Mouse (Mus musculus) MEL (cell line): ENCODE data around the gene Tspan18. TPM values are rescaled to one million over a fixed set of nuclear protein-coding genes. Genes with fewer than 3 reads are reported as not detected.

Experiments used
- DNase-seq: peaks from one replicate; pipeline ENCODE4 v3.0.0; 2011; ENCODE audit warnings: low read depth, low spot score
- H3K27ac ChIP-seq: 2 replicates; pipeline ENCODE4 v1.5.1; 2012; ENCODE audit warnings: low read depth, mild to moderate bottlenecking, control low read depth, low read length, moderate library complexity; ENCODE audit not compliant: control insufficient read depth
- H3K27me3 ChIP-seq, 2 experiments: fragments of 150-350 bp in 1 of 2; sonication (generic) in 1 of 2; 2 replicates each; pipeline ENCODE4 v1.6.1; 2012; ENCODE audit warnings: low read length in 2 of 2, mild to moderate bottlenecking in 2 of 2, improper control_type of control experiment in 1 of 2, moderate library complexity in 1 of 2; ENCODE audit not compliant: insufficient read depth in 2 of 2, control insufficient read depth in 1 of 2
- H3K36me3 ChIP-seq, 2 experiments: 2 replicates each; pipeline ENCODE4 v1.6.1; 2012 to 2014; ENCODE audit warnings: low read length in 2 of 2, improper control_type of control experiment in 1 of 2, inconsistent platforms in 1 of 2, mild to moderate bottlenecking in 1 of 2; ENCODE audit not compliant: insufficient read depth in 2 of 2, control insufficient read depth in 1 of 2
- H3K4me1 ChIP-seq, 2 experiments: fragments of 150-350 bp in 1 of 2; sonication (generic) in 1 of 2; 2 replicates each; pipeline ENCODE4 v1.6.1; 2012; ENCODE audit warnings: low read length in 2 of 2, improper control_type of control experiment in 1 of 2, mild to moderate bottlenecking in 1 of 2; ENCODE audit not compliant: insufficient read depth in 2 of 2, control insufficient read depth in 1 of 2
- H3K4me3 ChIP-seq, 2 experiments: fragments of 150-350 bp in 1 of 2; sonication (generic) in 1 of 2; 2 replicates each; pipeline ENCODE4 v1.5.1; 2012; ENCODE audit warnings: low read depth in 2 of 2, low read length in 2 of 2, mild to moderate bottlenecking in 2 of 2, moderate library complexity in 2 of 2, control low read depth in 1 of 2, improper control_type of control experiment in 1 of 2; ENCODE audit not compliant: control insufficient read depth in 1 of 2, insufficient read depth in 1 of 2
- H3K79me2 ChIP-seq: 2 replicates; pipeline ENCODE4 v1.6.1; 2012; ENCODE audit warnings: mild to moderate bottlenecking, low read length, moderate library complexity; ENCODE audit not compliant: control insufficient read depth, poor library complexity, insufficient read depth
- H3K9ac ChIP-seq: 2 replicates; pipeline ENCODE4 v1.6.1; 2012; ENCODE audit warnings: low read depth, mild to moderate bottlenecking, control low read depth, low read length, moderate library complexity; ENCODE audit not compliant: control insufficient read depth, poor library complexity, severe bottlenecking
- H3K9me3 ChIP-seq: fragments of 150-350 bp; sonication (generic); replicated peaks from 2 replicates; pipeline ENCODE4 v1.6.1; 2012; ENCODE audit warnings: mild to moderate bottlenecking, low read length, improper control_type of control experiment, moderate library complexity; ENCODE audit not compliant: insufficient read depth
- CHD2 ChIP-seq: IDR thresholded peaks from 2 replicates; pipeline ENCODE4 v1.6.1; 2011; ENCODE audit warnings: low read length, improper control_type of control experiment
- CTCF ChIP-seq, 3 experiments: IDR thresholded peaks in 2 of 3; conservative IDR thresholded peaks in 1 of 3; 2 replicates each; pipeline ENCODE4 v1.5.1; 2011 to 2012; ENCODE audit warnings: low read length in 3 of 3, low read depth in 2 of 3, mild to moderate bottlenecking in 2 of 3, improper control_type of control experiment in 1 of 3, inconsistent platforms in 1 of 3, mixed read lengths in 1 of 3, moderate library complexity in 1 of 3; ENCODE audit not compliant: control insufficient read depth in 1 of 3, insufficient read depth in 1 of 3, poor library complexity in 1 of 3, severe bottlenecking in 1 of 3
- EP300 ChIP-seq, 2 experiments: IDR thresholded peaks; 2 replicates each; pipeline ENCODE4 v1.6.1; 2011; ENCODE audit warnings: improper control_type of control experiment in 2 of 2, low read length in 2 of 2, low read depth in 1 of 2, mild to moderate bottlenecking in 1 of 2
- ETS1 ChIP-seq: IDR thresholded peaks from 2 replicates; pipeline ENCODE4 v1.6.1; 2012; ENCODE audit warnings: low read depth, mild to moderate bottlenecking, inconsistent platforms, low read length, improper control_type of control experiment, moderate library complexity
- GATA1 ChIP-seq: IDR thresholded peaks from 2 replicates; pipeline ENCODE4 v1.6.1; 2011; ENCODE audit warnings: low read depth, low read length, improper control_type of control experiment
- MXI1 ChIP-seq: IDR thresholded peaks from 2 replicates; pipeline ENCODE4 v1.6.1; 2011; ENCODE audit warnings: mild to moderate bottlenecking, low read depth, low read length, improper control_type of control experiment
- MYB ChIP-seq: IDR thresholded peaks from 2 replicates; pipeline ENCODE4 v1.6.1; 2011; ENCODE audit warnings: mild to moderate bottlenecking, low read depth, low read length, improper control_type of control experiment
- MYC ChIP-seq: IDR thresholded peaks from 2 replicates; pipeline ENCODE4 v1.6.1; 2011; ENCODE audit warnings: low read depth, mild to moderate bottlenecking, low read length, improper control_type of control experiment, moderate library complexity
- NELFE ChIP-seq: IDR thresholded peaks from 2 replicates; pipeline ENCODE4 v1.6.1; 2011; ENCODE audit warnings: low read depth, low read length, improper control_type of control experiment
- NRF1 ChIP-seq: IDR thresholded peaks from 2 replicates; pipeline ENCODE4 v1.6.1; 2014; ENCODE audit warnings: low read depth, mild to moderate bottlenecking, inconsistent platforms, low read length, improper control_type of control experiment, moderate library complexity; ENCODE audit not compliant: poor library complexity, insufficient read depth, severe bottlenecking
- POLR2AphosphoS2 ChIP-seq: IDR thresholded peaks from 2 replicates; pipeline ENCODE4 v1.6.1; 2011; ENCODE audit warnings: low read length, improper control_type of control experiment
- POLR2AphosphoS5 ChIP-seq: IDR thresholded peaks from 2 replicates; pipeline ENCODE4 v1.6.1; 2012; ENCODE audit warnings: low read depth, borderline replicate concordance, mild to moderate bottlenecking, inconsistent platforms, low read length, moderate library complexity, mixed read lengths
- RAD21 ChIP-seq: IDR thresholded peaks from 2 replicates; pipeline ENCODE4 v1.6.1; 2011; ENCODE audit warnings: mild to moderate bottlenecking, low read depth, low read length, improper control_type of control experiment
- SIN3A ChIP-seq: IDR thresholded peaks from 2 replicates; pipeline ENCODE4 v1.6.1; 2012; ENCODE audit warnings: low read length, improper control_type of control experiment, inconsistent platforms
- SMC3 ChIP-seq: IDR thresholded peaks from 2 replicates; pipeline ENCODE4 v1.6.1; 2011; ENCODE audit warnings: low read depth, low read length, improper control_type of control experiment
- TAL1 ChIP-seq: IDR thresholded peaks from 2 replicates; pipeline ENCODE4 v1.6.1; 2012; ENCODE audit warnings: mild to moderate bottlenecking, inconsistent platforms, low read length, moderate library complexity, mixed read lengths
- UBTF ChIP-seq: IDR thresholded peaks from 2 replicates; pipeline ENCODE4 v1.6.1; 2012; ENCODE audit warnings: low read depth, mild to moderate bottlenecking, inconsistent platforms, low read length, improper control_type of control experiment, moderate library complexity, borderline replicate concordance; ENCODE audit not compliant: insufficient read depth
- ZKSCAN1 ChIP-seq: IDR thresholded peaks from 2 replicates; pipeline ENCODE4 v1.6.1; 2012; ENCODE audit warnings: low read depth, mild to moderate bottlenecking, inconsistent platforms, low read length, improper control_type of control experiment, moderate library complexity
- ZMIZ1 ChIP-seq: IDR thresholded peaks from 2 replicates; pipeline ENCODE4 v1.6.1; 2012; ENCODE audit warnings: low read depth, mild to moderate bottlenecking, inconsistent platforms, low read length, improper control_type of control experiment, moderate library complexity
- ZNF384 ChIP-seq: IDR thresholded peaks from 2 replicates; pipeline ENCODE4 v1.6.1; 2012; ENCODE audit warnings: low read depth, mild to moderate bottlenecking, inconsistent platforms, low read length, improper control_type of control experiment
- polyA plus RNA-seq, 2 experiments: library from polyadenylated mRNA; stranded (reverse) in 1 of 2; unstranded in 1 of 2; fragments of >175 nt in 1 of 2; fragments of >200 nt in 1 of 2; gene quantifications; 2 replicates each; pipeline versions ENCODE4 v1.2.1 to v1.2.4; 2012; ENCODE audit warnings: low replicate concordance in 2 of 2, low read depth in 1 of 2; ENCODE audit not compliant: insufficient read length in 2 of 2, insufficient read depth in 1 of 2, missing spikeins in 1 of 2
- total RNA-seq: library from RNA; depleted of rRNA; stranded (reverse); fragments of 300-350 nt; gene quantifications from 2 replicates; pipeline ENCODE4 v1.2.3, GENCODE M21; 2012

Tspan18 gene
- total and polyA plus RNA-seq, 3 experiments, result 2.2 to 4.4 TPM; not detected in 1

DNA sequence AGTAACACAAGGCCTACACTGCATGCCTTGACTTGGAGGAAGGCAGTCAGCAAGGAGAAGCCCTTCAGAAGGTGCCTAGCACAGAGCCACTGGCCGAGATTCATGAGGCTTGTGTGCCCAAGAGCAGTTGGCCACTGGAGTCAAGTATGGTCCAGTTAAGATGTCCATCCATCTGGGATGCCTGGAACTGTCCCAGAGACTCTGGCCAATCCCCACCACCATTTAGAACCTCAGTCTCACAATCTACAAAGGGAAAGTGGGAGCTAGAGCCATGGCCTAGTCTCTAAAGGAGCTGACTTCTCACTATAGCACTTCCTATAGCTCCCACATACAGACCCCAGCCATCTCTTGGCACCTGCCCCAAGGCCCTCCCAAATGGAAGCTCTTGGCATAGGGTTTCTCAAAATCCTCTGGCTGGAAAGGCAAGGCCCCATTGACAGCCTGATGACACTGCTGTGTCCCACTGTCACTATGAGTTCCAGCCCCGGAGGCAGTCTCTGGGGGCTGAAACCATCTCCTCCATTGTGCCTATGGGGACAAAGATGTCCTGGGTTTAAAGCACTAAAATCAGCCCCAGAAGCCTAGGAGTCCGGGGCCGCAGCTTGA lies 158.0 kb downstream of the Tspan18 start:
- 0 out of 4 replicates have a peak, but pooled peaks cover 0 to 4% of the 10 kb centered on the region in 2 experiments for H3K4me1 ChIP-seq
- no peak overlapping the region for H3K9ac ChIP-seq
- peaks cover 2 to 11% of the 10 kb centered on the region in 2 experiments; a peak in 3 of 4 replicates for H3K27me3 ChIP-seq
- no peak overlapping the region for H3K27ac ChIP-seq
- TF ChIP-seq ETS1 (no peak), ZKSCAN1 (no peak), MYB (no peak), CHD2 (no peak), EP300 (IDR thresholded peaks at IDR 0.05; ENCODE audit: low read depth in 1 of 2, low read length in 2 of 2) (no peak), NELFE (no peak), TAL1 (no peak), MXI1 (no peak)
- no peak for DNase-seq
- no peaks in the 10 kb centered on the region for H3K79me2 ChIP-seq
- H3K36me3 ChIP-seq, result no peaks in the 10 kb centered on the region
- H3K9me3 ChIP-seq, result no peaks in the 10 kb centered on the region
- no peak overlapping the region for H3K4me3 ChIP-seq

DNA sequence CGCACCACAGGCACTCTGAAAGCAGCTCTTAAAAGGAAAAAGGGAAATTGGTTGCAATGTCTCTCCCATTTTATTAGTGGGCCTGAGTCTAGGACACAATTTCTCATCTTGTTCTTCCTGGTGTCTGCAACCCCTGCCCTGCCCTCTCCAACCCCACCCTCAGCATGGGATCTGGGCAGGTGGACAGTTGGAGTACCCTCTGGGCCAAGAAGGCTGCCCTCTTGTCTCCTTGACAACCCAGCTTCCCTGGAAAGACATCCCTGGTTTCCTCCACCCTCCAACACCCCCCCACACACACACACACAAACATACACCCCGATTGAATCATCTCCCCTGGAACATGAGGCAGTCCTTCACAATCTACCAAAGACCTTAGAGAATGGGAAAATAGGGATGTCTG lies 158.6 kb downstream of the Tspan18 start:
- no peak overlapping the region for H3K4me3 ChIP-seq
- H3K9me3 ChIP-seq, result no peaks in the 10 kb centered on the region
- H3K4me1 ChIP-seq, result 0 out of 4 replicates have a peak, but pooled peaks cover 0 to 4% of the 10 kb centered on the region in 2 experiments
- no peak overlapping the region for H3K27ac ChIP-seq
- TF ChIP-seq ZNF384 (no peak), MYB (no peak), TAL1 (no peak), RAD21 (no peak), NELFE (no peak), GATA1 (no peak), EP300 (IDR thresholded peaks at IDR 0.05; ENCODE audit: low read depth in 1 of 2, low read length in 2 of 2) (no peak), NRF1 (no peak), SIN3A (no peak), SMC3 (no peak), CTCF (IDR thresholded peaks at IDR 0.05 in 2 of 3, conservative IDR thresholded peaks at IDR 0.05 in 1 of 3; ENCODE audit: control insufficient read depth in 1 of 3, insufficient read depth in 1 of 3, low read depth in 2 of 3, low read length in 3 of 3, poor library complexity in 1 of 3, severe bottlenecking in 1 of 3) (no peak), MXI1 (no peak), UBTF (no peak), POLR2AphosphoS5 (no peak), CHD2 (no peak), POLR2AphosphoS2 (no peak), MYC (no peak), ZMIZ1 (no peak)
- no peaks in the 10 kb centered on the region for H3K79me2 ChIP-seq
- no peak for DNase-seq
- H3K27me3 ChIP-seq, result peaks cover 2 to 11% of the 10 kb centered on the region in 2 experiments; a peak in 3 of 4 replicates
- H3K36me3 ChIP-seq, result no peaks in the 10 kb centered on the region
- no peak overlapping the region for H3K9ac ChIP-seq
